Mouse (Mus musculus) small intestine, adult 2 months (tissue): Measurements from ENCODE around the gene Taldo1. TPM values are rescaled to one million over a fixed set of nuclear protein-coding genes. Genes with fewer than 3 reads are reported as not detected.
"Not testable (repeated sequence)": the region's sequence is repeated elsewhere in the genome, so short reads cannot be mapped to it uniquely, and the experiment has no call there.

ENCODE experiments used
- H3K27ac ChIP-seq: fragments of 200-500 bp; 2 replicates; pipeline ENCODE4 v1.5.1; 2012; ENCODE audit warnings: low read depth, low read length, control low read depth, inconsistent platforms; ENCODE audit not compliant: insufficient read depth
- H3K27me3 ChIP-seq: fragments of 200-500 bp; 2 replicates; pipeline ENCODE4 v1.6.1; 2012; ENCODE audit warnings: mild to moderate bottlenecking, moderate library complexity, low read length, inconsistent platforms; ENCODE audit not compliant: control insufficient read depth, insufficient read depth
- H3K36me3 ChIP-seq: fragments of 200-500 bp; 2 replicates; pipeline ENCODE4 v1.6.1; 2012; ENCODE audit warnings: mild to moderate bottlenecking, low read length, control low read depth, inconsistent platforms; ENCODE audit not compliant: control insufficient read depth, insufficient read depth
- H3K4me1 ChIP-seq: fragments of 200-500 bp; 2 replicates; pipeline ENCODE4 v1.6.1; 2012; ENCODE audit warnings: low read length, inconsistent platforms, mixed read lengths; ENCODE audit not compliant: control insufficient read depth, insufficient read depth, insufficient read length
- H3K4me3 ChIP-seq: fragments of 200-500 bp; 2 replicates; pipeline ENCODE4 v1.5.1; 2012; ENCODE audit warnings: low read depth, mild to moderate bottlenecking, control low read depth, inconsistent platforms, low read length, moderate library complexity
- CTCF ChIP-seq: fragments of 200-500 bp; IDR thresholded peaks from 2 replicates; pipeline ENCODE4 v1.5.1; 2012; ENCODE audit warnings: low read depth, mild to moderate bottlenecking, control low read depth, inconsistent platforms, low read length, moderate library complexity, mixed read lengths; ENCODE audit not compliant: insufficient replicate concordance, insufficient read length; ENCODE audit errors: extremely low read depth
- POLR2A ChIP-seq: fragments of 200-500 bp; IDR thresholded peaks from 2 replicates; pipeline ENCODE4 v1.6.1; 2012; ENCODE audit warnings: low read depth, mild to moderate bottlenecking, control low read depth, inconsistent platforms, low read length, moderate library complexity
- WGBS: fragments of 180-500 bp; shearing (Covaris S2); methylation state at CpG from one replicate; pipeline ENCODE4 v1.1.7; 2018; 5-methylcytosine and 5-hydroxymethylcytosine counted together
- polyA plus RNA-seq: library from polyadenylated mRNA; depleted of rRNA; stranded (reverse); fragments of >200 nt; gene quantifications from 2 replicates; pipeline ENCODE4 v1.2.3, GENCODE M21; 2012; rRNA removed

The Taldo1 gene
- polyA plus RNA-seq, 1 experiment, result 473 TPM

GRCm38 (mm10) chr7:141442199-141442598 lies 50.2 kb downstream of the Taldo1 start:
- H3K4me3 ChIP-seq, result no peak overlapping the region
- TF ChIP-seq CTCF (no peak), POLR2A (no peak)
- no peaks in the 10 kb centered on the region for H3K36me3 ChIP-seq
- H3K4me1 ChIP-seq, result peaks cover 14% of the 10 kb centered on the region
- WGBS, result 89% methylated on average over 13 of the region's 13 CpGs
- no peak overlapping the region for H3K27ac ChIP-seq
- no peaks in the 10 kb centered on the region for H3K27me3 ChIP-seq

GRCm38 (mm10) chr7:141443081-141443821 lies 51.3 kb downstream of the Taldo1 start:
- H3K27ac ChIP-seq, result 0 out of 2 replicates have a peak overlapping the region, but pooled peaks have one; percentile 8
- WGBS, result 4% methylated on average over 12 of the region's 12 CpGs

GRCm38 (mm10) chr7:141443828-141444237 lies 51.8 kb downstream of the Taldo1 start, which contains the start of gene Pidd1:
Gene Pidd1, minus strand, starts transcription at chr7:141444025.
- peak within 1 kb of the TSS; percentile 64 for H3K27ac ChIP-seq
- H3K36me3 ChIP-seq, result peaks cover 4% of the 10 kb centered on the region
- H3K4me1 ChIP-seq, result peaks cover 17% of the 10 kb centered on the region
- WGBS, result under 1% methylated on average over 25 of the region's 25 CpGs
- peak within 1 kb of the TSS; percentile 82 for H3K4me3 ChIP-seq
- H3K27me3 ChIP-seq, result no peaks in the 10 kb centered on the region
- TF ChIP-seq CTCF (no peak), POLR2A (peak; percentile 43; the same call in 1 of the 2 replicates)

More at GRCm38 (mm10) chr7:141443081-141443821, 51.3 kb downstream of the Taldo1 start:
- peak; percentile 36; the same call in 1 of the 2 replicates for TF ChIP-seq CTCF
- no peak for TF ChIP-seq POLR2A
- H3K27me3 ChIP-seq, result no peaks in the 10 kb centered on the region
- H3K4me3 ChIP-seq, result peak overlapping the region; percentile 82
- peaks cover 14% of the 10 kb centered on the region for H3K4me1 ChIP-seq
- H3K36me3 ChIP-seq, result no peaks in the 10 kb centered on the region

- H3K36me3 ChIP-seq, result peaks cover 20% of the 10 kb centered on the region
- H3K4me3 ChIP-seq, H3K27ac ChIP-seq, H3K27me3 ChIP-seq: not testable (repeated sequence)
- 54% methylated on average over 3 of the region's 3 CpGs for WGBS
- H3K4me1 ChIP-seq, result peaks cover 12% of the 10 kb centered on the region
These were observed 54.4 kb downstream of the Taldo1 start for GRCm38 (mm10) chr7:141446374-141446773.

GRCm38 (mm10) chr7:141447110-141447991 lies 55.4 kb downstream of the Taldo1 start, which contains the start of gene Rplp2:
Gene Rplp2, plus strand, starts transcription at chr7:141447370.
- TF ChIP-seq CTCF (no peak), POLR2A (peak; percentile 88)
- peaks cover 12% of the 10 kb centered on the region for H3K4me1 ChIP-seq
- peak within 1 kb of the TSS; percentile 78 for H3K4me3 ChIP-seq
- peak within 1 kb of the TSS; percentile 91 for H3K27ac ChIP-seq
- H3K27me3 ChIP-seq, result no peaks in the 10 kb centered on the region
- peaks cover 25% of the 10 kb centered on the region for H3K36me3 ChIP-seq
- under 1% methylated on average over 63 of the region's 63 CpGs for WGBS

- Histone ChIP-seq H3K36me3 (peaks cover 25% of the 10 kb centered on the region), H3K4me3 (no peak overlapping the region), H3K27ac (no peak overlapping the region), H3K27me3 (no peaks in the 10 kb centered on the region), H3K4me1 (peaks cover 16% of the 10 kb centered on the region)
- no peak for TF ChIP-seq POLR2A
- TF ChIP-seq CTCF, result no peak
These were observed 59.9 kb downstream of the Taldo1 start for GRCm38 (mm10) chr7:141451928-141452327.

Other genes with a start within 250 kb of the Taldo1 start
- 113 and 162 TPM in 2 replicates for gene Rnh1, start 219.3 kb upstream of the Taldo1 start, polyA plus RNA-seq
- gene Hras, start 198.2 kb upstream of the Taldo1 start, polyA plus RNA-seq, result 49.1 and 67.1 TPM in 2 replicates
- 4.0 and 7.4 TPM in 2 replicates for gene Lrrc56, start 198.0 kb upstream of the Taldo1 start, polyA plus RNA-seq
- 4.9 and 8.1 TPM in 2 replicates for gene Lmntd2, start 178.1 kb upstream of the Taldo1 start, polyA plus RNA-seq
- gene Rassf7, start 176.3 kb upstream of the Taldo1 start, polyA plus RNA-seq, result 115 and 258 TPM in 2 replicates
- gene Phrf1, start 163.4 kb upstream of the Taldo1 start, polyA plus RNA-seq, result 21.3 and 34.2 TPM in 2 replicates
- 91.6 and 484 TPM in 2 replicates for gene Irf7, start 125.7 kb upstream of the Taldo1 start, polyA plus RNA-seq
- 536 and 1,345 TPM in 2 replicates for gene Cdhr5, start 115.4 kb upstream of the Taldo1 start, polyA plus RNA-seq
- 337 and 777 TPM in 2 replicates for gene Sct, start 113.1 kb upstream of the Taldo1 start, polyA plus RNA-seq
- gene Drd4, start 100.2 kb upstream of the Taldo1 start, polyA plus RNA-seq, result 0.04 and 0.30 TPM in 2 replicates
- gene Deaf1, start 64.5 kb upstream of the Taldo1 start, polyA plus RNA-seq, result 14.7 and 26.0 TPM in 2 replicates
- gene Tmem80, start 64.5 kb upstream of the Taldo1 start, polyA plus RNA-seq, result 11.1 and 23.7 TPM in 2 replicates
- gene Eps8l2, start 53.3 kb upstream of the Taldo1 start, polyA plus RNA-seq, result 279 and 528 TPM in 2 replicates
- gene Gatd1, start 21.9 kb downstream of the Taldo1 start, polyA plus RNA-seq, result 23.8 and 48.4 TPM in 2 replicates
- 0.84 and 1.0 TPM in 2 replicates for gene Cend1, start 37.3 kb downstream of the Taldo1 start, polyA plus RNA-seq
- 104 and 488 TPM in 2 replicates for gene Slc25a22, start 45.7 kb downstream of the Taldo1 start, polyA plus RNA-seq
- 5.8 and 13.9 TPM in 2 replicates for gene Pidd1, start 51.8 kb downstream of the Taldo1 start, polyA plus RNA-seq
- 287 and 441 TPM in 2 replicates for gene Rplp2, start 55.2 kb downstream of the Taldo1 start, polyA plus RNA-seq
- 86.0 and 319 TPM in 2 replicates for gene Pnpla2, start 63.0 kb downstream of the Taldo1 start, polyA plus RNA-seq
- 32.6 and 57.1 TPM in 2 replicates for gene Cracr2b, start 68.9 kb downstream of the Taldo1 start, polyA plus RNA-seq
- 209 and 414 TPM in 2 replicates for gene Cd151, start 75.2 kb downstream of the Taldo1 start, polyA plus RNA-seq
- 29.9 and 30.2 TPM in 2 replicates for gene Polr2l, start 82.9 kb downstream of the Taldo1 start, polyA plus RNA-seq
- 15.7 and 16.1 TPM in 2 replicates for gene Tspan4, start 83.0 kb downstream of the Taldo1 start, polyA plus RNA-seq
- gene Chid1, start 147.7 kb downstream of the Taldo1 start, polyA plus RNA-seq, result 21.5 and 30.7 TPM in 2 replicates
- gene Ap2a2, start 170.0 kb downstream of the Taldo1 start, polyA plus RNA-seq, result 49.6 and 109 TPM in 2 replicates